Mouse (Mus musculus) spleen, adult 2 months (tissue): ENCODE measurements around the gene Eif4enif1. TPM values are rescaled to one million over a fixed set of nuclear protein-coding genes. Genes with fewer than 3 reads are reported as not detected.

Experiments
- DNase-seq, 2 experiments: peaks; one replicate each; pipeline versions ENCODE4 v3.0.0 to v3.0.0-alpha.2; 2012 to 2021; ENCODE audit warnings: low spot score in 2 of 2, low read depth in 1 of 2
- H3K27ac ChIP-seq: fragments of 200-500 bp; 2 replicates; pipeline ENCODE4 v1.5.1; 2012; ENCODE audit warnings: low read length, inconsistent platforms; ENCODE audit not compliant: insufficient read depth
- H3K27me3 ChIP-seq: fragments of 200-500 bp; 2 replicates; pipeline ENCODE4 v1.6.1; 2012; ENCODE audit warnings: mild to moderate bottlenecking, moderate library complexity, low read length, inconsistent platforms; ENCODE audit not compliant: control insufficient read depth, insufficient read depth
- H3K36me3 ChIP-seq: fragments of 200-500 bp; 2 replicates; pipeline ENCODE4 v1.6.1; 2012; ENCODE audit warnings: mild to moderate bottlenecking, low read length, inconsistent platforms; ENCODE audit not compliant: control insufficient read depth, insufficient read depth
- H3K4me1 ChIP-seq: fragments of 200-500 bp; 2 replicates; pipeline ENCODE4 v1.6.1; 2011; ENCODE audit warnings: inconsistent platforms; ENCODE audit not compliant: control insufficient read depth, insufficient read depth, insufficient read length
- H3K4me3 ChIP-seq: fragments of 200-500 bp; 2 replicates; pipeline ENCODE4 v1.5.1; 2011; ENCODE audit warnings: mild to moderate bottlenecking, inconsistent platforms; ENCODE audit not compliant: insufficient read depth, insufficient read length; ENCODE audit errors: extremely low read depth
- CTCF ChIP-seq: fragments of 200-500 bp; IDR thresholded peaks from 2 replicates; pipeline ENCODE4 v1.5.1; 2011; ENCODE audit warnings: mild to moderate bottlenecking, inconsistent platforms; ENCODE audit not compliant: insufficient read depth, insufficient read length, insufficient replicate concordance; ENCODE audit errors: extremely low read depth
- POLR2A ChIP-seq: fragments of 200-500 bp; IDR thresholded peaks from 2 replicates; pipeline ENCODE4 v1.6.1; 2011; ENCODE audit warnings: low read depth, low read length, inconsistent platforms
- WGBS: fragments of 180-500 bp; shearing (Covaris S2); methylation state at CpG from one replicate; pipeline ENCODE4 v1.1.7; 2018; 5-methylcytosine and 5-hydroxymethylcytosine counted together
- polyA plus RNA-seq: library from polyadenylated mRNA; depleted of rRNA; stranded (reverse); fragments of >200 nt; gene quantifications from 2 replicates; pipeline ENCODE4 v1.2.3, GENCODE M21; 2012

Gene Eif4enif1
- polyA plus RNA-seq, 1 experiment = 34.3 TPM

GRCm38 (mm10) chr11:3285940-3286339 lies 83.7 kb downstream of the Eif4enif1 start:
- WGBS = 63% methylated on average over 3 of the region's 3 CpGs
- H3K27me3 ChIP-seq = no peaks in the 10 kb centered on the region
- DNase-seq = no peak
- no peak overlapping the region for H3K27ac ChIP-seq
- H3K4me3 ChIP-seq = no peak overlapping the region
- no peaks in the 10 kb centered on the region for H3K36me3 ChIP-seq
- TF ChIP-seq CTCF (no peak), POLR2A (no peak)
- H3K4me1 ChIP-seq = no peaks in the 10 kb centered on the region; the same call in 1 of the 2 replicates

GRCm38 (mm10) chr11:3287131-3287530 lies 84.9 kb downstream of the Eif4enif1 start:
- no peak for DNase-seq
- no peak overlapping the region for H3K27ac ChIP-seq
- 82% methylated on average over 6 of the region's 6 CpGs for WGBS

GRCm38 (mm10) chr11:3287921-3288320 lies 85.7 kb downstream of the Eif4enif1 start:
- WGBS = 71% methylated on average over 5 of the region's 5 CpGs
- DNase-seq = no peak
- Histone ChIP-seq H3K4me1 (peaks cover 4% of the 10 kb centered on the region; the same call in 1 of the 2 replicates), H3K36me3 (no peaks in the 10 kb centered on the region), H3K27me3 (no peaks in the 10 kb centered on the region), H3K27ac (no peak overlapping the region), H3K4me3 (no peak overlapping the region)
- TF ChIP-seq POLR2A (no peak), CTCF (no peak)

More at GRCm38 (mm10) chr11:3287131-3287530, 84.9 kb downstream of the Eif4enif1 start:
- TF ChIP-seq POLR2A (no peak), CTCF (no peak)
- no peak overlapping the region for H3K4me3 ChIP-seq
- H3K4me1 ChIP-seq = no peaks in the 10 kb centered on the region; the same call in 1 of the 2 replicates
- no peaks in the 10 kb centered on the region for H3K27me3 ChIP-seq
- no peaks in the 10 kb centered on the region for H3K36me3 ChIP-seq

GRCm38 (mm10) chr11:3288521-3289301 lies 86.5 kb downstream of the Eif4enif1 start, which contains the start of gene Patz1:
TSS of gene Patz1 (plus strand) at chr11:3288874.
- TF ChIP-seq CTCF (no peak), POLR2A (no peak)
- Histone ChIP-seq H3K4me3 (peak within 1 kb of the TSS; percentile 96), H3K27ac (peak within 1 kb of the TSS; percentile 99), H3K4me1 (peaks cover 11% of the 10 kb centered on the region; the same call in 1 of the 2 replicates), H3K27me3 (no peaks in the 10 kb centered on the region), H3K36me3 (peaks cover 5% of the 10 kb centered on the region)
- 1% methylated on average over 41 of the region's 41 CpGs for WGBS
- peak in 1 of 2 experiments; percentile 30 for DNase-seq

- Histone ChIP-seq H3K27ac (peak overlapping the region; percentile 99), H3K27me3 (no peaks in the 10 kb centered on the region), H3K36me3 (peaks cover 10% of the 10 kb centered on the region), H3K4me3 (peak overlapping the region; percentile 96), H3K4me1 (peaks cover 11% of the 10 kb centered on the region; the same call in 1 of the 2 replicates)
- peak in 1 of 2 experiments; percentile 66 for DNase-seq
- TF ChIP-seq CTCF (no peak), POLR2A (no peak)
- under 1% methylated on average over 37 of the region's 40 CpGs for WGBS
These were observed 87.2 kb downstream of the Eif4enif1 start for GRCm38 (mm10) chr11:3289302-3289802.

DNA sequence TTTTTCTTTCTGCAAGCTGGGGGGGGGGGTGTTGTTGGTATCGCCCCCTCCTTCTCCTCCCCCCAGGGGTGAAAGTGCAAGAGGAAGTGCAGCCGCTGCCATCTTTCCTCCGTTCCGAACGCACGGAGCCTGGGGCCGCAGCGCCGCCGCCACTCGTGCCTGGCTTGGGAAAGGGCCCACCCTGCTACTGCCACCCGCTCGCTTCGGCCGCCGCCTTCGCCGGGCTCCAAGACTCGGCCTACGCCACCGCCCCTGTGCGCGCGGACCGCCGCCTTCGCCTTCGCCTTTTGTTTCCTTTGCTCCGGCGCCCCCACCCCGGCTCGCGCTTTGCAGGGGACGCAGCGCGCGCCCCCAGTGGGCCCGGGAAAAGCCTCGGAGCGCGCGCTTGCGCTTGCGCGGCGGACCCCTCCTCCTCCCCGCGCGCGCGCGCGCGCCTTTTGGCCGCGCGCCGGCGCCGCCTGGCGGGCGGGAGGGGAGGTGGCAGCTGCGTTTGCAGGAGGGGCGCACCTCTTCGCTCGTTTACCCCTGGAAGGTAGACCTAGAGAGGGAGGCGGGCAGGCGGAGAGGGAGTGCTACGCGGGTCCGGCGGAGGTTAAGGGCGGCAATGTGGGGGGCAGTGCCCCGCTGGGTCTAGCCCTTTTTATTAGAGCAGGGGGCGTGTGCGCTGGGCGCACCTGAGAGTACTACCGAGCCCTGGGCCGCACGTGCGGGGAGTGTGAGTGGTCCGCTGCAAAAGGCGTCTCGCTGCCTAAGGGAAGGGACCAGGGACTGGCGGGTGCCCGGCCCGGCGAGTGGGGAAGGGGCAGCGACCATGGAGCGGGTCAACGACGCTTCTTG lies 87.8 kb downstream of the Eif4enif1 start:
- WGBS = under 1% methylated on average over 89 of the region's 92 CpGs
- Histone ChIP-seq H3K36me3 (peaks cover 13% of the 10 kb centered on the region), H3K4me1 (peaks cover 11% of the 10 kb centered on the region; the same call in 1 of the 2 replicates)

More for the DNA sequence above, 87.8 kb downstream of the Eif4enif1 start:
- Histone ChIP-seq H3K4me3 (peak overlapping the region; percentile 96), H3K27ac (peak overlapping the region; percentile 99), H3K27me3 (no peaks in the 10 kb centered on the region)
- DNase-seq = peak; percentile 69 to 73
- peak; percentile 74; the same call in 1 of the 2 replicates for TF ChIP-seq CTCF
- TF ChIP-seq POLR2A = no peak
